Mouse (Mus musculus) liver, adult 2 months (tissue): Measurements from ENCODE around the gene Stat5a.

Source experiments
- CTCF ChIP-seq: fragments of 200-500 bp; IDR thresholded peaks from 2 replicates; pipeline ENCODE4 v1.5.1; 2011; ENCODE audit warnings: low read depth, low read length, control low read depth
- POLR2A ChIP-seq: fragments of 200-500 bp; IDR thresholded peaks from 2 replicates; pipeline ENCODE4 v1.6.1; 2011; ENCODE audit warnings: low read length, control low read depth; ENCODE audit not compliant: insufficient read depth; ENCODE audit errors: extremely low read depth

DNA sequence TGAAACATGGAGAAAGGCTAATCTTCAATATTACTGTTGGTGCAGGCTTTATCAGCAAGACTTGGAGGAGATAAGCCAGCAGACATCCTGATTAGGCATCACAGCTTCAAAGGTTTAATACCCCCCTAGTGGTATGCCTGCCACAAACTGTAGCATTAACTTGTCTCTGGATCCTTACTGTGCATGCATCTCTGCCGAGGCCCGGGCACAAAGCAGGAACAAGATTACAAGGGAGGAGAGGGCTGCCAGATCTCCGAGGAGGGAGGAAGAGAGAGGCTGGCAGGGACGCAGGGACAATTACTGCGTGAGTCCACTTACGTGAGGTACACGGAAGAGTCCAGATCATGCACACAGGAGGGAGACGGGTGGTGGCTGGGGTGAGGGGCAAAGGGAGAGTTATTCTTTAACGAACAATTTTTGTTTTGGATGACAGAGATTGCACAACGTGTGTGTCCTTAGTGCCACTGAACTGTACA lies 30.4 kb upstream of the Stat5a start:
- TF ChIP-seq CTCF (0 out of 2 replicates have a peak, but pooled peaks have one; percentile 6), POLR2A (no peak)
